Comparison of ENCODE assay signal across 18 mouse cellular contexts in the genomic region with DNA sequence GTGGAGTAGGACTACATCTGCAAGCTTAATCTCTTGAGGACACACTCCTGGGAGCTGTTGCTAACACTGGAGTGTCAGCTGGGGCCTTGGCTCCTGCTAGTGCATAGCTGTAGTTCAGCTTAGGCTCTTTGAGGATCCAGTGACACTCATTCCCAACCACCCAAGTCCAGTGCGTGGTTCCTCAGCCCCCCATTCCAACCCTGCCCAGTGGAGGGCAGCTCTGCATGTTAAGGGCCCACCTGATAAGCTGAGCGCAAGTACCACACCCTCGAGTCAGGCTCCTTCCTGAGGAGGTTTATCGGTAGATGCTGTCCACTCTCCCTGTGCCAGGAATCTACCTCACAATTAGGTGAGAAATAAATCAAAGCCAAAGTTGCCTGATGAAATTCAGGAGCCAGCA. TPM values are rescaled to one million over a fixed set of nuclear protein-coding genes. Genes with fewer than 3 reads are reported as not detected.
A peak's percentile ranks its signal among the peaks of the same experiment; 100 is the strongest.
DNase-seq lines count a peak whose midpoint lies in the region; ATAC-seq and TF ChIP-seq lines count a peak whose summit lies in the region.
"Had no signal": no experiment of that assay in that cellular context is flagged by ENCODE, and none has a peak within 500 bp of the region (broad histone marks: within the 10 kb centered on the region; RNA-seq: fewer than 3 reads in every experiment).

No protein-coding gene starts in this region.

- no peak for ATAC-seq in kidney, postnatal 0 days (replicated peaks; ENCODE audit: low FRiP score, low read depth)
- peak; percentile 58 for ATAC-seq in erythroid progenitor cell, adult 5-6 weeks (replicated peaks; ENCODE audit: low FRiP score, poor library complexity, severe bottlenecking)
- ATAC-seq in liver, embryonic 16.5 days (ENCODE audit: low read depth) = peak; percentile 67
- ATAC-seq in midbrain, postnatal 0 days (ENCODE audit: low FRiP score) = no peak

- peaks cover 67% of the 10 kb centered on the region for H3K4me1 ChIP-seq in heart, embryonic 10.5 days
- peaks cover 8% of the 10 kb centered on the region; the same call in 1 of the 2 replicates for H3K4me1 ChIP-seq in kidney, postnatal 0 days (replicated peaks; ENCODE audit: insufficient read depth, low read length)
- peaks cover 58% of the 10 kb centered on the region for H3K4me1 ChIP-seq in liver, embryonic 16.5 days (ENCODE audit: control insufficient read depth, low read depth, low read length)
- H3K4me1 ChIP-seq in midbrain, postnatal 0 days (ENCODE audit: insufficient read depth, low read length) = no peaks in the 10 kb centered on the region

- 0 out of 2 replicates have a peak overlapping the region, but pooled peaks have one; percentile 15 for H3K4me2 ChIP-seq in kidney, postnatal 0 days (ENCODE audit: low read length)
- H3K4me2 ChIP-seq in liver, embryonic 16.5 days (ENCODE audit: low read depth, low read length) = peak overlapping the region; percentile 63
- no peak overlapping the region for H3K4me2 ChIP-seq in midbrain, postnatal 0 days (ENCODE audit: low read depth, low read length, poor library complexity, severe bottlenecking)

- H3K36me3 ChIP-seq in heart, embryonic 10.5 days = no peaks in the 10 kb centered on the region
- no peaks in the 10 kb centered on the region for H3K36me3 ChIP-seq in kidney, postnatal 0 days (ENCODE audit: insufficient read depth, low read length)
- no peaks in the 10 kb centered on the region; the same call in none of the 2 replicates for H3K36me3 ChIP-seq in liver, embryonic 16.5 days (ENCODE audit: control insufficient read depth, insufficient read depth)
- no peaks in the 10 kb centered on the region for H3K36me3 ChIP-seq in midbrain, postnatal 0 days (ENCODE audit: insufficient read depth, low read length)

- no peaks in the 10 kb centered on the region for H3K9me3 ChIP-seq in heart, embryonic 10.5 days
- H3K9me3 ChIP-seq in kidney, postnatal 0 days (replicated peaks; ENCODE audit: low read length) = no peaks in the 10 kb centered on the region
- H3K9me3 ChIP-seq in liver, embryonic 16.5 days (replicated peaks; ENCODE audit: control insufficient read depth, low read length) = no peaks in the 10 kb centered on the region
- H3K9me3 ChIP-seq in midbrain, postnatal 0 days (ENCODE audit: low read length) = no peaks in the 10 kb centered on the region

- H3K4me3 ChIP-seq in heart, embryonic 10.5 days = peak overlapping the region; percentile 20
- H3K4me3 ChIP-seq in kidney, postnatal 0 days (replicated peaks; ENCODE audit: low read depth, low read length) = no peak overlapping the region
- peak overlapping the region; percentile 42 for H3K4me3 ChIP-seq in liver, embryonic 16.5 days (ENCODE audit: low read depth, low read length)
- no peak overlapping the region for H3K4me3 ChIP-seq in midbrain, postnatal 0 days (ENCODE audit: low read depth, low read length)

- peak overlapping the region; percentile 42; the same call in 1 of the 2 replicates for H3K27ac ChIP-seq in heart, embryonic 10.5 days
- H3K27ac ChIP-seq in kidney, postnatal 0 days = no peak overlapping the region
- peak overlapping the region; percentile 92 for H3K27ac ChIP-seq in liver, embryonic 16.5 days (ENCODE audit: low read length)
- H3K27ac ChIP-seq in midbrain, postnatal 0 days (ENCODE audit: low read depth, low read length) = no peak overlapping the region
- H3K27ac ChIP-seq: macrophage had no signal

- peaks cover 84% of the 10 kb centered on the region for H3K27me3 ChIP-seq in heart, embryonic 10.5 days (ENCODE audit: insufficient read depth, poor library complexity, severe bottlenecking)
- H3K27me3 ChIP-seq in kidney, postnatal 0 days (ENCODE audit: insufficient read depth, low read length) = no peaks in the 10 kb centered on the region
- H3K27me3 ChIP-seq in liver, embryonic 16.5 days (ENCODE audit: control insufficient read depth, insufficient read depth, low read depth, low read length) = peaks cover 16% of the 10 kb centered on the region
- no peaks in the 10 kb centered on the region for H3K27me3 ChIP-seq in midbrain, postnatal 0 days (ENCODE audit: insufficient read depth, low read length)

- 18% methylated on average over 4 of the region's 4 CpGs for WGBS in heart, embryonic 10.5 days
- 49% methylated on average over 4 of the region's 4 CpGs for WGBS in kidney, postnatal 0 days
- WGBS in liver, embryonic 16.5 days (ENCODE audit: insufficient replicate concordance) = 8% methylated on average over 4 of the region's 4 CpGs
- WGBS in midbrain, postnatal 0 days = 94% methylated on average over 4 of the region's 4 CpGs

- TF ChIP-seq CTCF in kidney, postnatal 0 days (IDR thresholded peaks at IDR 0.05; ENCODE audit: low read depth) = no peak
- TF ChIP-seq CTCF in midbrain, postnatal 0 days (IDR thresholded peaks at IDR 0.05) = no peak

- DNase-seq in heart, embryonic 10.5 days (ENCODE audit: low spot score) = peak; percentile 82
- no peak for DNase-seq in heart, postnatal 25 days (ENCODE audit: low spot score)
- DNase-seq in kidney, postnatal 0 days (ENCODE audit: low spot score) = no peak
- DNase-seq in kidney, postnatal 25 days = no peak
- no peak for DNase-seq in ovary, adult 18-20 months (ENCODE audit: low spot score)
- DNase-seq in midbrain, postnatal 0 days (ENCODE audit: low spot score) = no peak
- DNase-seq: cerebellum, adult 8-10 months; kidney, postnatal 10 days; layer of hippocampus, adult 9-11 months; midbrain, embryonic 14.5 days had no signal

- H3K9ac ChIP-seq in kidney, postnatal 0 days (ENCODE audit: low read depth, low read length) = no peak overlapping the region
- peak overlapping the region; percentile 55 for H3K9ac ChIP-seq in liver, embryonic 16.5 days (ENCODE audit: low read depth, low read length)
- no peak overlapping the region for H3K9ac ChIP-seq in midbrain, postnatal 0 days (replicated peaks; ENCODE audit: low read length, poor library complexity, severe bottlenecking)

- intact Hi-C loops in heart, postnatal 25 days (cut with DNase I) = no loop called here

RNA-seq across cellular contexts. Expression of a gene that starts 32.9 kb away (rescaled TPM):
- polyA plus RNA-seq in heart, embryonic 10.5 days (2016; fragmentation: Nextera tagmentation; extraction: Ambion mirVana) = 2.5 and 7.6 TPM in 2 replicates
- 1 to 10 TPM; 6.2 to 7.1 TPM for total RNA-seq in heart, postnatal 25 days (2021)
- polyA plus RNA-seq in kidney, postnatal 0 days (2015; fragmentation: Nextera tagmentation; extraction: Ambion mirVana) = 15.6 and 22.5 TPM in 2 replicates
- total RNA-seq in erythroid progenitor cell, adult 5-6 weeks (2015; ENCODE audit: low replicate concordance) = 1.1 TPM in 1 of 2 replicates, not detected in the other
- total RNA-seq in erythroid progenitor cell, adult 5-6 weeks (2017; ENCODE audit: low replicate concordance) = 1.4 TPM in 1 of 2 replicates, not detected in the other
- polyA plus RNA-seq in liver, embryonic 16.5 days (2015; fragmentation: Nextera tagmentation; extraction: Ambion mirVana) = 0.18 and 0.26 TPM in 2 replicates
- total RNA-seq in midbrain, postnatal 0 days (2014; rRNA removed) = 3.9 and 4.4 TPM in 2 replicates
- polyA plus RNA-seq in midbrain, postnatal 0 days (2015; fragmentation: Nextera tagmentation; extraction: Ambion mirVana) = 0.32 and 0.42 TPM in 2 replicates
- polyA plus RNA-seq: macrophage had no signal

RNA-seq across cellular contexts. Expression of a gene that starts 50.7 kb away (rescaled TPM):
- polyA plus RNA-seq in heart, embryonic 10.5 days (2016; fragmentation: Nextera tagmentation; extraction: Ambion mirVana) = not detected in 2 replicates
- not detected for total RNA-seq in heart, postnatal 25 days (2021)
- not detected in 2 replicates for polyA plus RNA-seq in kidney, postnatal 0 days (2015; fragmentation: Nextera tagmentation; extraction: Ambion mirVana)
- not detected in 2 replicates for total RNA-seq in erythroid progenitor cell, adult 5-6 weeks (2015; ENCODE audit: low replicate concordance)
- not detected in 2 replicates for total RNA-seq in erythroid progenitor cell, adult 5-6 weeks (2017; ENCODE audit: low replicate concordance)
- not detected in 2 replicates for polyA plus RNA-seq in liver, embryonic 16.5 days (2015; fragmentation: Nextera tagmentation; extraction: Ambion mirVana)
- total RNA-seq in midbrain, postnatal 0 days (2014; rRNA removed) = not detected in 2 replicates
- polyA plus RNA-seq in midbrain, postnatal 0 days (2015; fragmentation: Nextera tagmentation; extraction: Ambion mirVana) = not detected in 2 replicates
- total RNA-seq: left cerebral cortex, postnatal 36 days had no signal
- polyA plus RNA-seq: frontal cortex, adult 2 months; gonadal fat pad, adult 2 months; macrophage; midbrain, embryonic 14.5 days; neural tube, embryonic 11.5 days; thymus, postnatal 0 days had no signal

Comparison
In these comparisons a context has a peak if more than half of its experiments do, and no peak if none do; other contexts are left out.
1. H3K27ac ChIP-seq: peak in heart, embryonic 10.5 days (single experiment) and liver, embryonic 16.5 days (single experiment); none in kidney, postnatal 0 days (single experiment) and midbrain, postnatal 0 days (single experiment).
2. H3K4me3 ChIP-seq: peak in heart, embryonic 10.5 days (single experiment) and liver, embryonic 16.5 days (single experiment); none in kidney, postnatal 0 days (single experiment) and midbrain, postnatal 0 days (single experiment).
3. ATAC-seq: peak in erythroid progenitor cell, adult 5-6 weeks (single experiment) and liver, embryonic 16.5 days (single experiment); none in kidney, postnatal 0 days (single experiment) and midbrain, postnatal 0 days (single experiment).